Mouse (Mus musculus) activated CD4-positive, CD25-positive, alpha-beta regulatory T cell, adult 4 months (primary cell): Measurements from ENCODE around the gene Erfe. TPM values are rescaled to one million over a fixed set of nuclear protein-coding genes. Genes with fewer than 3 reads are reported as not detected.

Source experiments
- polyA plus RNA-seq, 2 experiments: library from polyadenylated mRNA; unstranded; fragments of 100-300 nt; shearing (Covaris generic); gene quantifications; one replicate each; pipeline ENCODE4 v1.2.1; 2017

Gene Erfe
- polyA plus RNA-seq, 2 experiments from 2014 or later, result not detected

Other genes with a start within 250 kb of the Erfe start
- 1 to 10 TPM; 1.7 TPM for gene Rbm44, start 221.3 kb upstream of the Erfe start, polyA plus RNA-seq
- 10 to 100 TPM; 25.3 to 30.0 TPM for gene Ramp1, start 186.6 kb upstream of the Erfe start, polyA plus RNA-seq
- 10 to 100 TPM; 74.4 to 95.6 TPM for gene Ube2f, start 116.1 kb upstream of the Erfe start, polyA plus RNA-seq
- 10 to 100 TPM; 42.0 to 57.3 TPM for gene Scly, start 68.1 kb upstream of the Erfe start, polyA plus RNA-seq
- gene Espnl, start 44.4 kb upstream of the Erfe start, polyA plus RNA-seq, result not detected
- gene Klhl30, start 15.4 kb upstream of the Erfe start, polyA plus RNA-seq, result not detected
- 10 to 100 TPM; 37.7 to 41.9 TPM for gene Ilkap, start 32.4 kb downstream of the Erfe start, polyA plus RNA-seq
- gene Hes6, start 47.6 kb downstream of the Erfe start, polyA plus RNA-seq, result 10 to 100 TPM; 14.6 to 17.3 TPM
- under 1 TPM; 0.52 to 0.89 TPM for gene Per2, start 92.9 kb downstream of the Erfe start, polyA plus RNA-seq
- 1 to 10 TPM; 3.0 to 3.1 TPM for gene Traf3ip1, start 128.2 kb downstream of the Erfe start, polyA plus RNA-seq
- 1 to 10 TPM; 2.3 to 2.8 TPM for gene Asb1, start 174.1 kb downstream of the Erfe start, polyA plus RNA-seq